Mouse (Mus musculus) urinary bladder, postnatal 14 days (tissue): ENCODE data around the gene Gm49661.

Experiments
- DNase-seq: peaks from one replicate; pipeline ENCODE4 v3.0.0; 2021; ENCODE audit warnings: low spot score

The Gm49661 gene

DNA sequence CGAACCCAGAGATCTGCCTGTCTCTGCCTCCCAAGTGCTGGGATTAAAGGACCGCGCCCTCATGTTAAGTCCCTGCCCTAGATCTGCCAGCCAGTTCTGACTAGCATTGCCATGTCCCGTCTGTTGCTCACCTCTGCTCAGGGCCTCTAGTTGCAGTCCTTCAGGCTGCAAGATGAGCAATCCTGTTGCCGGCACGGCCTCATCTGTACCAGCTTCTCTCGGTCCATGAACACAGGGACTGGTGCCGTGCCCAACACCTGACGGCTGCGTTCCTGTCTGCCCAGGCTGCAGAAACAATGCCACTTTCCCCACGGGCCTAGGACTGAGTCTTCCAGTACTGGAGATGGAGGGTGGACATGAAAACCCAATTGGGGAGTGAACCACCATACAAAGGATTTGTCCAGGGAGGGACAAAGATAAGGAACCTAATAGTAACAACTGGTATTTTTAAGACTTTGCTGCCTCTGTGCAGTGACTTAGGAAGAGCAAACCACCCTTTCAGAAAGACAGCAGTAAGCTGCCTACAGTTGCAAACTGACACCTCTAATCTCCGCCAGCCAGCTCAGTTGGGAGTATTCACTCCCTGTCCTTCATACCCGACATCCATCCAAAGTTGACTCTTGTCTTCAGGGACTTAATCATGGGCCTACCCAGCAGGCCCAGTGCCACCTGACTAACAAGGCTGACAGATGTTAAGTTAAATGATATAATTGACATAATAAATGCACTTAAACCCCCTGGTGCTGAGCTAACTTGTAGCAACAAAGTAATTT lies 1.5 kb downstream of the Gm49661 start:
- DNase-seq: no peak

DNA sequence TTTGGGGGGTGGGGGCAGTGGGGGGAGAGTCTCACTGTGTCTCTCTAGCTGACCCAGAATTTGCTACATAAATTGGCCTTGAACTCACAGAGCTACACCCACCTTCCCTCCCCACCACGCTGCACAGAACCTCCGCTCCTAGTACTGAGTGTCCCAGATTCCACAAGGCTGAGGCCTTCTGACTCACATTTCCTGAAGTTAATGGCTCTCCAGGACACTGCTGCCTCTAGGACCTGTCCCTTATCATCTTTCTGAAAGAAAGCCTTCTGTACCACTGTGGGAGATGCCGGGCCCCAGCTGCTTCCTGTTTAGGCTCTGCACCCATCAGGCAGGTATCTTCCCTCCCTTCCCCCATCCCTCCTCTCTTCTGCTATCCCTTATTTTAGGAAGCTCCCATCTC lies 2.6 kb downstream of the Gm49661 start:
- DNase-seq: no peak

DNA sequence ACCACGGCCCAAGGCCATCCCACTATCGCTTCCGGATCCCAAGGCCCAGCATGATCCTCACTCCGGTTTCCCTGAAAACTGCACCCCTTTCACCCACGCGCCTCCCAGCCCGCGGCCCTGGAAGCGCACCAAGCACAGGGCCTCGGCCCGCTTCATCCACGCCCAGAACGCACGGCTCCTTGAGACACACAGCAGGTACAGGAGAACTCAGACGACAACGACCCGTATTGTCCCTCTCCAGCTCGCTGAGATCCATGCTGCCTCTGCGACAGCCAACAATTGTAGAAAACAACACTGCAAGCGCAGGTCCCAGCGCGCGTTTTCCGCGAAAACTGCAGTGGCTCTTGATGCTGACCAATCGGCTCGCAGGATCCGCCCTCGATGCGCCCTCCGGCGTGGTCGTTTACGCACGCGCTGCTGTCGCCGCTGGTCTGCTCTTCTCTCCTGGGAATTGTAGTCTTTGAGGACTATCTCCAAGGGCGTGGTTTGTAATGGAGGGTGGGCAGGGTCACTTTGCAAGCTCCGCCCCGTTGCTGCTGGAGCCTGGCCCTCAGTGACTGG lies 3.4 kb downstream of the Gm49661 start:
- peak; percentile 95 for DNase-seq

DNA sequence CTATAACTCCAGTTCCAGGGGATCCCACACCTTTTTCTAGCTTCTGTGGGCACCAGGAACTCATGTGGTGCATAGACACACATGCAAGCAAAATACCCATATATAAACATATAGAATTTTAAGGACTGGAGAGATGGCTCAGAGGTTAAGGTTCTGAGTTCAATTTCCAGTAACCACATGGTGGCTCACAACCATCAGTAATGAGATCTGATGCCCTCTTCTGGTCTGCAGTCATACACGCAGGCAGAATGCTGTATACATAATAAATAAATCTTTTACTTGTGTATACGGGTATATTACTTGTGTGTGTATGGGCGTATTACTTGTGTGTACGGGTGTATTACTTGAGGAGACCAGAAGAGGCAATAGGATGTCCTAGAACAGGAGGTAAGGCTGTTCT lies 5.3 kb downstream of the Gm49661 start:
- DNase-seq: no peak

DNA sequence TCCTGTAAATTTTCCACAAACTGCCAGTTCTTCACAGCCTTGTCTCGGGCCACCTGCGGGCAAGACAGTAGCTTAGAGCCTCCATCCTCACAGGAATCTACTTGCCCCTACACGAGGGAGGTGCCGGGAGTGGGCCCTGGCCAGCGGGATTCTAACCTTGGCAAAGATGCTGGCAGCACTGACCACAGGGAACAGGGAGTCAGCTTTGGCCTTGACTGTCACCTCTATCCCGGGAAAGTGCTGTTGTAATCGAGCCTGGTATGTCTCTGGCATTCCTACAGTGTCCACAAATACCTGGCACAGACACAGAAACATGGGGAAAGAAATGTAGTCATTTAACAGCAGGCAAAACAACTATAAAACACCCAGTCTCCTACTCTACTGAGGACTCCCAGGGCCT lies 9.4 kb downstream of the Gm49661 start:
- no peak for DNase-seq

DNA sequence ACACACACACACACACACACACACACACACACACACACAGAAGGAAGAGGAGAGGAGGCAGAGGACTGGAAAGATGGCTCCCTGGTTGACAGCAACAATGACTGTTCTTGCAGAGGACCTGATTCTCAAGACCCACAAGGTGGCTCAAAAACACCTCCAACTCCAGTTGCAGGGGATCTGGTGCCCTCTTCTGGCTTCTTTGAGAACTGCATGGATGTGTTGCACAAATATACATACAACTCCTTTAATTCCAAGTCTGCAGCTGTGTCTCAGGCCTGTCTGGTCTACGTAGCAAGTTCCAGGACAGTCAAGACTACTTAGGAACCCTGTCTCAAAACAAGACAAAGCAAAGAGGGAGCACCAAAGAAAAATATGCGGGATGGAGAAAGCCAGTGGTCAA lies 12.5 kb downstream of the Gm49661 start:
- DNase-seq: peak; percentile 76

DNA sequence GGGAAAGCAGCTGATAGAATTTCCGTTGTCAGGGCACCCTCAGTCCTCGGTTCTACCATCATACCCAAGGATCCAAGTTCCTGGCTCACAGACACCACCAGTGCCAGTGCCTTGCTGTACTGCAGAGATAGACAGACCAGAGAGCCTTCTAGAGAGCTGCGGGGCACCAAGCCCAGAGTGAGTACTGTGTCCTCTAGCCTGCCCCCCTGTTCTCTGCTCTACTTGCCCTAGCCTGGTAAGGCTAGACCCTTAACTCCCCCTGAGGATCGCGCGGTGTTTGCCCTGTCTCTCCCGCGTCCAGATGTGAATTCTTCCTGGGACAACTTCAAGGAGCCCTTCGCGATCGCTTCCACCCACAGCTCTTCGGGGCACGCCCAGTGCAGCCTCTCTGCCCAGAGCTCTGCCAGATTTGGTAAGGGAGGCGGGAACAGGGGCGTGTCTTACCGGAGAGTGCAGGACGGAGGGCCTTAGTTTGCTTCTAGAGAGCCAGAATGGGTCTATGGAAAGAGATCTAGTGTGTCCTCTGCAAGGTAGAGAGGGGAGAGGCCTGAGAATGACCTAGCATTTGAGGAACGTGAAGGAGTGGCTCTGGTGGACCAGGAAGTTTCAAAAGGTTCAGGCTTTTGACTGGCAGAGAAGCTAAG lies 16.5 kb downstream of the Gm49661 start:
- DNase-seq: peak; percentile 63

DNA sequence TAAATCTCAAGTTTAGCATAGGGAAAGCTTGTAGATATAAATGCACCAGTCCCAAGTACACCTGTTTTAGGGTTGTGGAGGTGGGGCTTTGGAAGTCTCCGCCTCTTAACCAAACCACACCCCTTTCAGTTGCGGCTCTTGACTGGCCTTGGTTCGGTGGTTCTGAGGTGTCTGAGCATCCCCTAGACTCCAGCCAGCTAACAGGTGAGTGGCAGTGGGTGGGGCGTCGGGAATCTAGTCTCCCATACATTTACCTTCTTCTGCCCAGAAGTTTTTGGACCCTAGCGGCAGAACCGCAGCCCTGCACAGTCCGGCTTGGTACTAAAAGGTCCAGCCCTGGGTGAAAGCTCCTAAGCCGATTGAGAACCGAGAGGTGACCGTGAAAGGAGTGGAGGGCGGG lies 19.5 kb downstream of the Gm49661 start:
- DNase-seq: no peak

DNA sequence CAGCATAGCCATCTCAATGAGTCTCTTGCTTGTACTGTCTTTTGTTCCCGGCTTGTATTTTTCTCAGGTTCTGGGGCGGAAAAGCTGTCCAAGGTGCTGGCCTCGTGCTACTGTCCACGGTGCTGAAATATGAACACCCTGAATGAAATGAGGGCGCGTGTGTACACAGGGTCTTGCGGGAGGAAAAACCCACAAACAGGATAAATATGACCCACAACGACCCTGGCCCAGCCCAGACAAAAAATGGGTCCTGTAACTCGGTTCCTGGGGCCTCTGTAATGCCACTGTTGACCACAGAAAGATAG lies 22.0 kb downstream of the Gm49661 start:
- no peak for DNase-seq

DNA sequence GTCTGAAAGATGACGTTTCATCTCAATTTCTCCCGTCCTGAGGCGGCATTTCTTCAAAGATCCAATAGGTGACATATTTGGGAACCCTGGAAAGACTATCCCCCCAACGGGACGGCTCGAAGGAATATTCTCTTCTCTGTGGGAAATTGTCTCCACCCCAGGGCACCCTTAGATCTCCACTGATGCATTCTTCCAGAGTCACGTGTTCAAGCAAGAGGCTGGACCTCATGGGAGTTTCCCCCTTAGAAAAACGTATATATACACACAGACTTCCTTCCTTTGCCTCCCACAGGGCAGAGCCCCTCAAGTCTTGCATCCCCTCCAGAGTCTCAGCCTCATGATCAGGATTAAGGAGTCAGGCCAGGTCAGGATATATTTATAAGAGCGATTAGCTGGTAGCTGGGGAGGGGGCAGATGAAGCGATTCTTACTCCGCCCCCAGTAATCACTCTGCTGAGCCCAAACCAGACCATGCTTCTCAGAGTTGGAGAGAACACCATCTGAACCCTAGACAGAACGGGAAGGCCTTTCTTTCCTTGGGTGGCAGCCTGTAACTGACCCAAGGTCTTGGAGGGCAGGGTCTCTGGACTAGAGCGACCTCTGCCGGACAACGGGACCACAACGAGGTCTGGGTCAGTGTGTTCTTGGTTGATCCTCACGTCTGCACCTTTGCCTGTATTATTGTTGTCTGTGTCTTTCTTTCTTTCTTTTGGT lies 22.5 kb downstream of the Gm49661 start, which contains the start of gene Rtbdn:
Gene Rtbdn, plus strand, starts transcription at position 464 of the 713 bp plus-strand sequence.
- no peak for DNase-seq

DNA sequence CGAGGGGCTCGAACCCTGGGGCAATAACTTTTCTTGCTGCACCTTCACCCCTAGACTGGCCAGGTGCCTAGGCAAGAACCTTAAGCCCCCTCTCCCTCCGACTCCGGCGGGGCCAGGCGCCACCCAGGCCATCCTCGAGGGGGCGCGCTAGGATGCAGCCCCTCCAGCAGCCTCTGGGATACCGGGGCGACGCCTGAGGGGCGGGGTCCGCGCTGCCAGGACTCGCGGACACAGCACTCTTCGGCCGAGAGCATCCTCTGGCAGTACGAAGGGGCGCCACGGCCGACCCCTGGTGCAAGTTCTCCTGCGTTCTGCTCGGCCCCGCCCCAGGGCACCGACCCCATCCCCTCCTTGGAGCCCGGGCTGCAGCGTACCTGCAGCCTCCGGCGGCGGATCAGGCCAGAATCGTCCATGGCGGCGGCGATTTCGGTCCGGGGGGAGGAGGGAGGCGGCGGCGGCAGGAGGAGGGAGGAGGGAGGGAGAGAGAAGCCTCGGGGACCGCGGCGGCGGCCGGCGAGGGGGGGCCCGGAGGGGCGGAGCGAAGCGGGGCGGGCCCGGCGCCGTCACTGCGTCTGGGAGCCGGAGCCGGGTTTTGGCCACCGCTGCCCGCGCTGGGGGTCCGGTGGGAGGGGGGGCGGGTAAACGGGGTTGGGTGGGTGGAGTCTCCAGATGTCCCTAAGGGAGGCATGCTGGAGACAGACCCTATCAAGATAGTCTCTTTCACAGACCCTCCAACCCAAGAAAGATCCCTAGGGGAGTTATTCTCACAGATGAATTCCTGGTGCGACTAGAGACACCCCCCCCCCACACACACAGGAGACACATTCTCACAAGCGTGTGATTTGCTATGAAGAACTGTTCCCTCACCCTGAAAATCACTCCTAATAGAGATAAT lies 23.4 kb downstream of the Gm49661 start:
- DNase-seq: no peak

DNA sequence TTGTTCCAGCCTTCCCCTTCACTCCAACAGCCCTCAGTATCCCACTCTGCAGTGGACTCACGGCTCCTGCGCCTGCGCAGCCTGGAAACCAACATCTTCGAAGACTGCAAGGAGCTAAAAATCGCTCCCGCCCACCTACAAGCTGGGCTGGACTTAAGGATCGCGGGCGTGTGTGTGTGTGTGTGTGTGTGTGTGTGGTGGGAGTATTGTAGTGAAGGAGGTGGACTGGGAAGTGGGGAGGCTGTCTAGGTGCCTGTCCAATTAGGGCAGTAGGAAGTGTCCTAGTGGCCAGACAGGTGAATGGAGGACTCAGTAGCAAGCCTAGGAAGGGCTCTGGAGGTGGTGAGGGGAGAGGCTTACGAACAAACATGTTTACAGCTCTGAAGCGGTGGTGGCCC lies 24.0 kb downstream of the Gm49661 start:
- DNase-seq: no peak

DNA sequence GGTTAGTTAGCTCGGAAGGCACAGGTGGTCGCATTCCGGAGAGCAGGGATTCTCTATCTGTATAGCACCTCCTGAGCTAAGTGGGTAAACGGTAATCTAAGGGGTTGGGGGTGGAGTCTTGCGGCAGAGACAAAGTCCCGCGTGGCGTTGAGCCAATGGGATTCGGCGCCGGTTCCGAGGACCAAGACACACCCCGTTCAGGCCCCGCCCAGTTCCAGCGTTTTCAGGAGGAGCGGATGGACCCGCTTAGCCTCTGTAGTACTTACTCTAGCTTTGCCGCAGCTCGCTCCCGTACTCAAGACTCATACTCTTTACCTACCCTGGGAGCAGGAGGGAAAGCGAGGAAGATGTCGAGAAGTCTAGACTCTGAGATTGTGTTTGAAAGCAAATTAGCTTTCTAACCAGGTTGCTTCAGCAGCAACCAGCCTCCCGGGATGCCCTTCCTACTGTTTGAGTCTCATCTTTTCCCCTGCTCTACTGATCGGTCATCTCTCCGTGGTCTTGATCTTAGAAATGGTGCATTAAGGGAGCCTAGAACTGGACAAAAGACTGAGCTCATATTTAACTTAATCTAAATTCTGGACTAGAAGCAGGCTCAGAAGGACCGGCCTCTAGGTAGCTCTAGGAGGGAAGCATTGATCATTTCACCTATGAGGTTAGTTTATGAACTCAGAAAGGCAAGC lies 24.6 kb downstream of the Gm49661 start:
- no peak for DNase-seq

DNA sequence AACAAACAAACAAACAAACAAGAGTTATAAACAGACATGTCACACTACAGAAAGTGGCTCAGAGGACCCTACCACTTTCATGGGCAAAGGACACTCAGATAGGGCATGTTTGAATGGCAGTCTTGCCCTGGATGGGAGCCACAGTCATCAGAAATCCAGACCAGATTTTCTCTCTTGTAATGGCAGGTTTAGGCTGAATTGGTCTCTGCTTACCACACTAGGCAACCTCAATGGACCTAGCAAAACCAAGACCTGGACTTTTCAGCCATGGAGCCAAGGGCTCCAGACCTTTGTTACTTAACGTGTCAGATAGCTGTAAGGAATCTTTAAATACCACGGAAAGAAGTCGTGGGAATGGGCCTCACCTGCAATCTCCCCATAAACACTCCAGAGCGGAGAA lies 25.5 kb downstream of the Gm49661 start:
- no peak for DNase-seq

DNA sequence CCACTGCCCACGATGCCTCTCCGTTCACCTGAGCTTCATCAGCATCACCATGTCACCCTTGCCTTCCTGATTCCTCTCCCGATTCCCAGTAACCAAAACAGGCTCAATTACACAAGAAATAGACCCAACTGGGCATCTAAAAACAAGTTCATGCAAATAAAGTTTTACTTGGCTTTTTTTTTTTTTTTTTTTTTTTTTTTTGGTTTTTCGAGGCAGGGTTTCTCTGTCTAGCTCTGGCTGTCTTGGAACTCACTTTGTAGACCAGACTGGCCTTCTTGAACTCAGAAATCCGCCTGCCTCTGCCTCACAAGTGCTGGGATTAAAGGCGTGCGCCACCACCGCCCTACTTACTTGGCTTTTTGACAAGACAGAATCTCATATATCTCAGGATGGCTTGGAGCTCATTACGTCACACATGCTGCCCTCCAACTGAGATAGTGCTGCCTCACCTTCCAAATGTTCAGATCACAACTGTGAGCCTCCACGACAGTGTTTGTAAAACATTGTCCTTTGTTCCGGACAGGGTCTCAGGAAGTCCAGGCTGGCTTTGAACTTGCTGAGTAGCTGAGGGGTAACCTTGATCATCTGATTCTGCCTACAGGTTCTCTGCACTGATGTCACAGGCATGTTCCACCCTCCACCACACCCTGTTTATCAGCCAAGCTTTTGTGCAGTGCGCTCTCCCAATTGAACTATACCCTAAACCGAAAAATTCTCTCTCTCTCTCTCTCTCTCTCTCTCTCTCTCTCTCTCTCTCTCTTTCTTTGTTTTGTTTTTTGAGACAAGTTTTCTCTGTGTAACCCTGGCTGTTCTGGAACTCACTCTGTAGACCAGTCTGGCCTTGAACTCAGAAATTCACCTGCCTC lies 31.4 kb downstream of the Gm49661 start:
- no peak for DNase-seq

DNA sequence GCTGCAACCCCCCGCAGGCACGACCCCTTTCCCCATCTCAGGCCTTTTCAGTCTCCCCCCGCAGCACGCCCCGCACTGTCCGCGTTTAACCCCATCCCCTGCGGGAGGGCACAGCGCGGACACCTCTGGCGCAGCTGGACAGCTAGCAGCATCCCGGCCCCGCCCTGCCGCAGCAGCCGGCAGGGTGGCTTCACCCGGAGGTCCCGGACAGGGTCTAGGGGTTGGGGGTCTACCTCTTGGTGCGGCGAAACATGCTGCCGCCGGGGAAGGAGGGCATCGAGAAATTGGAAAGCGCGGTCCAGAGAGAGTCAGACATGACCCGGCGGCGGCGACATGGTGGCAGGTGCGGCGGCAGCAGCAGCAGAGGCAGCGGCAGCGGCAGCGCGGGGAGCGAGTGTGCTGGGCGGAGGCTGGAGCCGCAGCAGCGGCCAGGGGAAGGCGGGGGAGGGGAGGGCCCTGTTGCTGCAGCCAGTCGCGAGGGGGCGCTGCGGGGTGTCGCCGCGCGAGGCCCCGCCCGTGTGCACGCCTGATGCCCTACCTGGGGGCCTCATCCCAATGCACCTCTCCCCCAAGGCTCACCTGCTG lies 32.2 kb downstream of the Gm49661 start, which contains the start of gene Mast1:
Gene Mast1, minus strand, starts transcription at position 398 of the 585 bp plus-strand sequence.
- DNase-seq: peak; percentile 49

DNA sequence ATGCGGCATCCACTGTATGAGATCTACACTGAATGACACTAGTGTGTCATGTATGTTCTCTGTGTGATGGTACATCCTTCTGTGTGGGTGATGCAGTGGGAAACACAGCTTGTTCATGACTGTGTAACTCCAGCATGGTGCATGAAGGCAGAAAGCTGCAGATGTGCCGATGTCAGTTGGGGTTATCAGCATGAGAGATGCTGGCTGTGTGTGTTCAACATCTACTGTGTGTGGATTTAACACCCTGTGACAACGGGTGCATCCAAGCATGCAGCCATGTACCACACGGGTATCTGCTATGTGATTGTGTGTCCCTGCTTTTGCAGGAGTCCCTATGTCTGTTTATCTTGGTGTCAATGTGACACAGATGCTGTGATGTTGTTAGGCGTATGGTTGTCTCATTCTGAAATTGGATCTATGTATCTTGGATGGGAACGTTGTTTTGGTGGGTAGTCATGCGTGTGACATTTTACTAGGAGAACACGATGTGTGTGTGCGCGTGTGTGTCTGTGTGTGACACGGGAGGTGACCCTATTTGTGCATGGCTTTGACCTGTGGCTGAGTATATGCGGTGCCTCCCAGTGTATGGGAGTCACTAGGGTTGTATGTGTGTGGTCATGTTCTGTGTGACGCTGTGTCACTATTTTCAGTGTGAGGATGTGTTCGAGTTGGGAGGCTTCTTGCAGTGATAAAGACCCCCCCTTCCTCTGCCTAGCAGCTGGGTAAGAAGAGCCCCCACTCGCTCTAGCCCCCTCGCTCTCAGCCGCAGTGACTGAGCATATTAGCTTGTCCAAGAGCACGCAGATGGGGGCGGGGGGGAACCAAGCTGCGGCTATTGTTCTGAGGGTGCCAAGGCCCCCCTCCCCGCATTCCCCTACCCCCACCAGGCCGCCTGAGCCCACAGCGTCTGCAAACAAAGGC lies 32.9 kb downstream of the Gm49661 start:
- no peak for DNase-seq

DNA sequence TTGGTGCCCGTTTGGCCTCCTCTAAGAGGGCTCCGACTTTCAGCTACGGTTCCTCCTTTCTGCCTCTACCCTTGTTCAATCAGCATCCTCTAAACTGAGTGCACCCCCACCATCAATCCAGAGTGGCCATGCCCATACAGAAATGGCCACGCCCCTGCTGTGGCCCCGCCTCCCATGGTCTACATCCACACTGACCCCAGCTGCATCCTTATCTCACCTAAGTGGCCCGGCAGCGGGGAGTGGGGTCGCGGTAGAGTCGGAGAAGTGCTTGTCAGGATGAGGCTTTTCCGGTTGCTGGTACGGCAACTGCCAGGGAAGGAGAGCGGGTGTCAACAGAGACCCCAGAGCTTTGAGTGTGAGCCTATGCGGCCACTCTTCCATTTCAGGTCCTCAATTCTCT lies 33.7 kb downstream of the Gm49661 start:
- no peak for DNase-seq

DNA sequence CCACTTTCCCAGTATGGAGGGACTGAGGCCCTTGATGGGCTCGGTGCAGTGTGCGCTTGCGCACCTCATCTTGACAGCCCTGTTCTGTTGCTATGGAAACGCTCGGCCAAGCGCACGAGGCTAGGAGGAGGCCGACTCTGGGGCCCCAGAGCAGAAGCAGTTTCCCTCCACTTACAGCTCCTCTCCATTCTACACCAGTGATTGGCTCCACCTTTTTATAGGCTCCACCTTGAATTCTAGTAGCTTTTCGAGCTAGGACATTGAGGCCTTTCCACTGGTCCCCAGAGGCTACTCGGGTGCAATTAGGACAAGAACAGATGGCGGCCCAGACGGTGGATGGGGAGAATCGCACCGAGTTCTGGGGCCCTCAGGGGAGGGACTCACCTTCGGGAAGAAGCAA lies 34.4 kb downstream of the Gm49661 start:
- DNase-seq: no peak
